Mouse (Mus musculus) gastrocnemius, postnatal 14 days (tissue): ENCODE results near the gene Pgap3. TPM values are rescaled to one million over a fixed set of nuclear protein-coding genes. Genes with fewer than 3 reads are reported as not detected.
A peak's percentile ranks its signal among the peaks of the same experiment; 100 is the strongest.
"Not testable (repeated sequence)": the region's sequence is repeated elsewhere in the genome, so short reads cannot be mapped to it uniquely, and the experiment has no call there.

ENCODE experiments used
- DNase-seq: peaks from one replicate; pipeline ENCODE4 v3.0.0; 2021; ENCODE audit warnings: mixed read lengths
- intact Hi-C: fragments of 180-260 bp; cut with DNase I; formaldehyde crosslinking; loops from one replicate; pipeline ENCODE4 v1.15.1; 2025; ENCODE audit warnings: low total_unique reads
- total RNA-seq, 2 experiments: library from RNA; stranded (reverse); gene quantifications; 2 replicates each; pipeline ENCODE4 v1.2.3; 2021

Pgap3 gene
- total RNA-seq, 2 experiments from 2014 or later, result 2.2 to 2.9 TPM

GRCm38 (mm10) chr11:98385638-98386585 lies 14.4 kb downstream of the Pgap3 start, which contains the start of gene Pnmt:
Pnmt (plus strand) TSS chr11:98386450.
- intact Hi-C loops, result loop anchor here (5.0 kb wide), 1 partner anchor 39 kb away; the partner anchor contains the start of gene Ppp1r1b
- DNase-seq, result no peak

- DNase-seq, result peak; percentile 77
- intact Hi-C loops, result loop anchor here (5.0 kb wide), 1 partner anchor 38 kb away; the partner anchor contains the start of gene Ppp1r1b
Measured at GRCm38 (mm10) chr11:98384721-98385637, 15.3 kb downstream of the Pgap3 start.

- no peak for DNase-seq
- intact Hi-C loops, result no loop called here
Measured at GRCm38 (mm10) chr11:98384216-98384615, 16.1 kb downstream of the Pgap3 start.

GRCm38 (mm10) chr11:98383261-98384030 lies 16.8 kb downstream of the Pgap3 start, which contains the start of gene Tcap:
Tcap (plus strand) TSS chr11:98383811.
- intact Hi-C loops, result no loop called here
- no peak for DNase-seq

GRCm38 (mm10) chr11:98382405-98382804 lies 17.9 kb downstream of the Pgap3 start:
- intact Hi-C loops, DNase-seq: not testable (repeated sequence)

- DNase-seq, result no peak
- intact Hi-C loops, result no loop called here
Measured at GRCm38 (mm10) chr11:98381651-98382050, 18.6 kb downstream of the Pgap3 start.

GRCm38 (mm10) chr11:98380106-98380505 lies 20.2 kb downstream of the Pgap3 start:
- DNase-seq, result no peak
- intact Hi-C loops, result no loop called here

- intact Hi-C loops, result no loop called here
- DNase-seq, result no peak
Measured at GRCm38 (mm10) chr11:98379379-98379778, 20.9 kb downstream of the Pgap3 start.

- intact Hi-C loops, result no loop called here
- peak; percentile 64 for DNase-seq
Measured at GRCm38 (mm10) chr11:98377787-98378186, 22.5 kb downstream of the Pgap3 start.

- intact Hi-C loops, result no loop called here
- DNase-seq, result no peak
Measured at GRCm38 (mm10) chr11:98376756-98377155, 23.5 kb downstream of the Pgap3 start.

- intact Hi-C loops, result no loop called here
- no peak for DNase-seq
Measured at GRCm38 (mm10) chr11:98374266-98374665, 26.0 kb downstream of the Pgap3 start.

GRCm38 (mm10) chr11:98373244-98373643 lies 27.0 kb downstream of the Pgap3 start:
- no peak for DNase-seq
- intact Hi-C loops, result no loop called here

GRCm38 (mm10) chr11:98372406-98372805 lies 27.9 kb downstream of the Pgap3 start:
- peak; percentile 60 for DNase-seq
- intact Hi-C loops, result no loop called here

GRCm38 (mm10) chr11:98371556-98372240 lies 28.6 kb downstream of the Pgap3 start:
- no peak for DNase-seq
- intact Hi-C loops, result no loop called here

- intact Hi-C loops, result no loop called here
- no peak for DNase-seq
Measured at GRCm38 (mm10) chr11:98370588-98370987, 29.7 kb downstream of the Pgap3 start.

GRCm38 (mm10) chr11:98369337-98369736 lies 31.0 kb downstream of the Pgap3 start:
- intact Hi-C loops, result no loop called here
- DNase-seq, result no peak

- no peak for DNase-seq
- intact Hi-C loops, result no loop called here
Measured at GRCm38 (mm10) chr11:98367863-98368186, 32.5 kb downstream of the Pgap3 start.

- intact Hi-C loops, result no loop called here
- no peak for DNase-seq
Measured at GRCm38 (mm10) chr11:98367171-98367862, 33.0 kb downstream of the Pgap3 start.
